Mouse (Mus musculus): ENCODE results near the gene Ttc17.

DNA sequence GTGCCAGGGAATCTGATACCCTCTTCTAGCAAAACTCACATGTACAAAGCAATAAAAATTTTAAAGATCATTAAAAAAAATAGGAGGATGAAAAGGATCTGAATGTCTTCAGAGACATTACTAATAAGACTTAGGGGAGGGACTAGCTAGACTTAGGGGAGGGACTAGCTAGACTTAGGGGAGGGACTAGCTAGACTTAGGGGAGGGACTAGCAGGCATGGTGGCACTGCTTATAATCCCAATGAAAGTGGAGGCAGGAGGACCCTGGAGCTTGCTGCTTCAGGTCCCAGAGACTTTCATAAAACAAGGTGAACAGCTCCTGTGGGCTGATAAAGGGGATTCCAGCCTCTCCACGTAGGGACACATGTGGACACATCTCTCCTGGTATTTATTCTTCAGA is 28.3 kb upstream of the Ttc17 start:
- TF ChIP-seq CTCF (IDR thresholded peaks at IDR 0.05; ENCODE audit: extremely low read depth, insufficient read depth, low read length) (no peak), POLR2A (IDR thresholded peaks at IDR 0.05; ENCODE audit: extremely low read depth, insufficient read depth, low read length) (no peak)
